Comparison of ENCODE assay signal across 27 mouse cellular contexts in the genomic region with DNA sequence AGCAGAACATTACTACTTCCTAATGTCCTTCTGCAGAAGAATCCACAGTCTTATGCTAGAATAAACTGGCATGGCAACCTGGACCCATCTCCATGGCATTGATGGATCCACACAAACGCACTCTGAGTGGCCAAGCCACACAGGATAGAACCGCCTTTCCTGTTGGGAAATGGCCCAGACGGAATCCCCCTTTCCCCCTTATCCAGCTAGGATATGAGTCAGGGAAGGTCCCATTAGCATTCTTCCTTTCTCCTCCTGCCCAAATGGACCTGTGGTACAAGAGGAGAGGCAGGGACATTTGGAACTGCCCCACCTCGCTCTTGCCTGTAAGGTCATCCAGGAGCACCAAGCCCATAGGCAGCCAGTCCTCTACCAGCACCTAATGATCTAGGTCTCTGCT. TPM values are rescaled to one million over a fixed set of nuclear protein-coding genes. Genes with fewer than 3 reads are reported as not detected.
DNase-seq lines count a peak whose midpoint lies in the region; ATAC-seq and TF ChIP-seq lines count a peak whose summit lies in the region.
"Had no signal": no experiment of that assay in that cellular context is flagged by ENCODE, and none has a peak within 500 bp of the region (broad histone marks: within the 10 kb centered on the region; RNA-seq: fewer than 3 reads in every experiment).

No protein-coding gene starts in this region.

- no peak overlapping the region for H3K9ac ChIP-seq in liver, embryonic 15.5 days
- no peak overlapping the region for H3K9ac ChIP-seq in liver, embryonic 12.5 days
- H3K9ac ChIP-seq in kidney, postnatal 0 days (ENCODE audit: low read depth, low read length) = no peak overlapping the region
- H3K9ac ChIP-seq in liver, postnatal 0 days (replicated peaks) = no peak overlapping the region
- H3K9ac ChIP-seq: embryonic facial prominence, embryonic 12.5 days; forebrain, postnatal 0 days; limb, embryonic 13.5 days; lung, embryonic 14.5 days had no signal

- intact Hi-C loops in heart, postnatal 14 days (cut with DNase I) = no loop called here
- intact Hi-C loops in left cerebral cortex, adult 2 months (cut with DNase I) = no loop called here

- no peaks in the 10 kb centered on the region for H3K4me1 ChIP-seq in liver, embryonic 15.5 days (replicated peaks)
- no peaks in the 10 kb centered on the region for H3K4me1 ChIP-seq in liver, embryonic 12.5 days
- H3K4me1 ChIP-seq in kidney, postnatal 0 days (replicated peaks; ENCODE audit: insufficient read depth, low read length) = no peaks in the 10 kb centered on the region
- H3K4me1 ChIP-seq in liver, postnatal 0 days (ENCODE audit: insufficient read depth) = no peaks in the 10 kb centered on the region
- H3K4me1 ChIP-seq: embryonic facial prominence, embryonic 12.5 days had no signal

- no peak for TF ChIP-seq CTCF in kidney, postnatal 0 days (IDR thresholded peaks at IDR 0.05; ENCODE audit: low read depth)
- TF ChIP-seq CTCF in liver, postnatal 0 days (IDR thresholded peaks at IDR 0.05; ENCODE audit: low read depth) = no peak
- TF ChIP-seq CTCF in left cerebral cortex, adult 2 months (IDR thresholded peaks at IDR 0.05) = no peak

- no peak overlapping the region for H3K4me2 ChIP-seq in liver, embryonic 15.5 days
- H3K4me2 ChIP-seq in liver, embryonic 12.5 days = no peak overlapping the region
- H3K4me2 ChIP-seq in kidney, postnatal 0 days (ENCODE audit: low read length) = no peak overlapping the region
- no peak overlapping the region for H3K4me2 ChIP-seq in liver, postnatal 0 days (ENCODE audit: low read depth, low read length)
- H3K4me2 ChIP-seq: embryonic facial prominence, embryonic 12.5 days; limb, embryonic 13.5 days; lung, embryonic 14.5 days had no signal

- H3K4me3 ChIP-seq in liver, embryonic 15.5 days (replicated peaks) = no peak overlapping the region
- H3K4me3 ChIP-seq in liver, embryonic 12.5 days = no peak overlapping the region
- H3K4me3 ChIP-seq in kidney, postnatal 0 days (replicated peaks; ENCODE audit: low read depth, low read length) = no peak overlapping the region
- no peak overlapping the region for H3K4me3 ChIP-seq in liver, postnatal 0 days (ENCODE audit: low read depth, low read length)
- no peak overlapping the region for H3K4me3 ChIP-seq in left cerebral cortex, adult 2 months
- H3K4me3 ChIP-seq: embryonic facial prominence, embryonic 12.5 days; heart, adult 2 months; hindbrain, embryonic 10.5 days; limb, embryonic 13.5 days had no signal

- peak; percentile 95 for DNase-seq in heart, adult 11 months
- DNase-seq in heart, postnatal 14 days = no peak
- peak; percentile 22 for DNase-seq in kidney, postnatal 0 days (ENCODE audit: low spot score)
- DNase-seq in liver, postnatal 0 days = no peak
- DNase-seq in left cerebral cortex, adult 2 months (ENCODE audit: extremely low spot score in 1 of 2, low spot score in 2 of 2) = no peak
- DNase-seq: cerebellum, adult 11-12 months; cerebellum, postnatal 25 days; forebrain, postnatal 0 days; gastrocnemius, postnatal 25 days; lung, embryonic 14.5 days; lung, postnatal 36 days; midbrain, embryonic 14.5 days; right cerebral cortex, postnatal 14 days; spleen, adult 18-20 months had no signal

- ATAC-seq in liver, embryonic 15.5 days (ENCODE audit: insufficient read depth) = peak; percentile 26; the same call in 1 of the 2 replicates
- ATAC-seq in liver, embryonic 12.5 days = no peak
- ATAC-seq in kidney, postnatal 0 days (replicated peaks; ENCODE audit: low FRiP score, low read depth) = no peak; the same call in 1 of the 2 replicates
- ATAC-seq in liver, postnatal 0 days = peak; percentile 43
- ATAC-seq: CD4-positive, CD25-positive, alpha-beta regulatory T cell, adult 4 months; forebrain, postnatal 0 days; hindbrain, embryonic 16.5 days; intestine, embryonic 16.5 days had no signal

- H3K27me3 ChIP-seq in liver, embryonic 15.5 days = no peaks in the 10 kb centered on the region
- 0 out of 2 replicates have a peak, but pooled peaks cover 2% of the 10 kb centered on the region for H3K27me3 ChIP-seq in liver, embryonic 12.5 days (replicated peaks)
- H3K27me3 ChIP-seq in kidney, postnatal 0 days (ENCODE audit: insufficient read depth, low read length) = no peaks in the 10 kb centered on the region
- no peaks in the 10 kb centered on the region for H3K27me3 ChIP-seq in liver, postnatal 0 days (ENCODE audit: insufficient read depth, low read length)
- H3K27me3 ChIP-seq: embryonic facial prominence, embryonic 12.5 days had no signal

- no peak overlapping the region for H3K27ac ChIP-seq in liver, embryonic 15.5 days (replicated peaks)
- no peak overlapping the region for H3K27ac ChIP-seq in liver, embryonic 12.5 days
- no peak overlapping the region for H3K27ac ChIP-seq in kidney, postnatal 0 days
- H3K27ac ChIP-seq in liver, postnatal 0 days (ENCODE audit: low read depth) = no peak overlapping the region
- H3K27ac ChIP-seq in left cerebral cortex, adult 2 months = no peak overlapping the region
- H3K27ac ChIP-seq: embryonic facial prominence, embryonic 12.5 days; heart, adult 2 months; hindbrain, embryonic 10.5 days; limb, embryonic 13.5 days had no signal

- WGBS in liver, embryonic 15.5 days (ENCODE audit: insufficient replicate concordance) = 65% methylated on average over 4 of the region's 4 CpGs
- 76% methylated on average over 4 of the region's 4 CpGs for WGBS in liver, embryonic 12.5 days (ENCODE audit: insufficient replicate concordance)
- WGBS in kidney, postnatal 0 days = 84% methylated on average over 4 of the region's 4 CpGs
- 69% methylated on average over 4 of the region's 4 CpGs for WGBS in liver, postnatal 0 days (ENCODE audit: insufficient replicate concordance)

- H3K9me3 ChIP-seq in liver, embryonic 15.5 days (replicated peaks) = no peaks in the 10 kb centered on the region
- no peaks in the 10 kb centered on the region for H3K9me3 ChIP-seq in liver, embryonic 12.5 days (replicated peaks)
- H3K9me3 ChIP-seq in kidney, postnatal 0 days (replicated peaks; ENCODE audit: low read length) = no peaks in the 10 kb centered on the region
- no peaks in the 10 kb centered on the region for H3K9me3 ChIP-seq in liver, postnatal 0 days (ENCODE audit: low read length)
- H3K9me3 ChIP-seq: embryonic facial prominence, embryonic 12.5 days; hindbrain, embryonic 10.5 days; limb, embryonic 13.5 days had no signal

- no peak for TF ChIP-seq EP300 in liver, postnatal 0 days (IDR thresholded peaks at IDR 0.05; ENCODE audit: low read depth)

- H3K36me3 ChIP-seq in liver, embryonic 15.5 days (replicated peaks) = no peaks in the 10 kb centered on the region
- no peaks in the 10 kb centered on the region for H3K36me3 ChIP-seq in liver, embryonic 12.5 days
- no peaks in the 10 kb centered on the region for H3K36me3 ChIP-seq in kidney, postnatal 0 days (ENCODE audit: insufficient read depth, low read length)
- no peaks in the 10 kb centered on the region for H3K36me3 ChIP-seq in liver, postnatal 0 days (replicated peaks; ENCODE audit: insufficient read depth, low read length)
- H3K36me3 ChIP-seq: embryonic facial prominence, embryonic 12.5 days; hindbrain, embryonic 10.5 days; limb, embryonic 13.5 days had no signal

RNA-seq across cellular contexts. Expression of a gene that starts 10.4 kb away (rescaled TPM):
- 10 to 100 TPM; 27.1 to 28.7 TPM for total RNA-seq in heart, postnatal 14 days (2021)
- 25.4 and 26.1 TPM in 2 replicates for polyA plus RNA-seq in liver, embryonic 15.5 days (2015; fragmentation: Nextera tagmentation; extraction: Ambion mirVana)
- 20.7 and 22.6 TPM in 2 replicates for polyA plus RNA-seq in liver, embryonic 12.5 days (2016; fragmentation: Nextera tagmentation; extraction: Ambion mirVana)
- polyA plus RNA-seq in kidney, postnatal 0 days (2015; fragmentation: Nextera tagmentation; extraction: Ambion mirVana) = 22.5 and 25.5 TPM in 2 replicates
- 26.9 and 28.1 TPM in 2 replicates for polyA plus RNA-seq in liver, postnatal 0 days (2015; fragmentation: Nextera tagmentation; extraction: Ambion mirVana)
- 100 to 1,000 TPM; 375 to 384 TPM for total RNA-seq in left cerebral cortex, adult 2 months (2021)

RNA-seq across cellular contexts. Expression of a gene that starts 45.9 kb away (rescaled TPM):
- total RNA-seq in heart, postnatal 14 days (2021) = under 1 TPM; 0.14 to 0.15 TPM
- polyA plus RNA-seq in liver, embryonic 15.5 days (2015; fragmentation: Nextera tagmentation; extraction: Ambion mirVana) = not detected in 2 replicates
- polyA plus RNA-seq in liver, embryonic 12.5 days (2016; fragmentation: Nextera tagmentation; extraction: Ambion mirVana) = not detected in 2 replicates
- polyA plus RNA-seq in kidney, postnatal 0 days (2015; fragmentation: Nextera tagmentation; extraction: Ambion mirVana) = not detected in 2 replicates
- polyA plus RNA-seq in liver, postnatal 0 days (2015; fragmentation: Nextera tagmentation; extraction: Ambion mirVana) = not detected in 2 replicates
- 1 to 10 TPM in 1 of 2 experiments, under 1 TPM in 1; 0.47 to 1.3 TPM for total RNA-seq in left cerebral cortex, adult 2 months (2021)
- total RNA-seq: forebrain, postnatal 0 days; gastrocnemius, postnatal 25 days had no signal
- polyA plus RNA-seq: CD4-positive, CD25-positive, alpha-beta regulatory T cell, adult 4 months; embryonic facial prominence, embryonic 12.5 days; forebrain, embryonic 11.5 days; forebrain, postnatal 0 days; heart, adult 2 months; heart, embryonic 14.5 days; hindbrain, embryonic 10.5 days; hindbrain, embryonic 16.5 days; intestine, embryonic 16.5 days; lung, embryonic 14.5 days; midbrain, embryonic 14.5 days; neural tube, embryonic 11.5 days; thymus, postnatal 0 days had no signal

Comparison
In these comparisons a context has a peak if more than half of its experiments do, and no peak if none do; other contexts are left out.
1. DNase-seq: peak in heart, adult 11 months (single experiment) and kidney, postnatal 0 days (single experiment); none in heart, postnatal 14 days (0 of 2), liver, postnatal 0 days (single experiment) and left cerebral cortex, adult 2 months (0 of 2).
2. ATAC-seq: peak in liver, embryonic 15.5 days (single experiment) and liver, postnatal 0 days (single experiment); none in liver, embryonic 12.5 days (single experiment) and kidney, postnatal 0 days (single experiment).